Mouse (Mus musculus): ENCODE measurements around the gene Gm32742. TPM values are rescaled to one million over a fixed set of nuclear protein-coding genes. Genes with fewer than 3 reads are reported as not detected.

Gene Gm32742
- 0.01 TPM in 2 replicates for polyA plus RNA-seq (2012; rRNA removed)

DNA sequence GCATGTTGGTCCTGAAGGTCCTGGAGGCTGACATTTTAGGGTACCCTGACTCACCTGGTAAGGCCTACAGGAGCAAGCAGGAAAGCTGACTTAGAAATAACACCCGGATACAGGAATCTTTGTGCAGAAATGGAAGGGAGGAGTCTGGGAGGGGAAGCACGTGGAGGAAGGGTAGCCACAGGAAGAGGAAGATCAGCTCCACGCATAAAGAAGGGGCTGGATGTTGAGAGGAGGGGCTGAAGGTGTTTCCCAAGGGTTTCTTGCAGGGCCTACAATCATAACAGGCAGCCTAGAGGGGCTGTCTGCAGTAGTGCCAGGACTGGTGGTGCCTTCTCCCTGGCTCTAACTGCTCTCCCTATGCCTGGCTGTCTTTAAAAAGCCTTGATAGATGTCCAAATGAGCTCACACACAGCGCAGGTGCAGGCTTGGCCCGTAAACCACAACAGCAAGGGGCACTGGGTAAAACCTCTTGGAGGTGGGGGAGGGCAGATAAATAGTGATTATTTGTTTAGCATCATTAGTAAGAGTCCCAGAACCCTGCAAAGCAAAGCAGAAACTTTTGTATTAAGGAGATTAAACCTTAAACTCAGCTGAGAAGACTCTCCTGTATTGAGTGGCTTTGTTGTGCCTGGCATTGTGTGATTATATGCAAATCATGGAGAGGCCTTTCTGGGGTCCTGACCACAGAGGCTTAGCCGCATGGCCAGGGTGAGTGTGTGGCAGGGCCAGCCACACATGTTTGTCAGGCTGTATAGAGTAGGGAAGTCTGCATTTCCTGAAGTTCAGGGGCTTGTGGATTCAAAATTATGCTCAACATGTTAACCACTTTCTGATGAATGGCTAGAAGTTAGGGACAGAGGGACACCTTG lies at the start of gene Gm32742:
Gene Gm32742 (minus strand): TSS at position 206 of the 869 bp plus-strand sequence.
- Histone ChIP-seq H3K27me3 (ENCODE audit: control insufficient read depth, insufficient read depth, low read length) (no peaks in the 10 kb centered on the region), H3K27ac (ENCODE audit: control insufficient read depth, insufficient read depth, low read depth, low read length) (no peak within 1 kb of the TSS), H3K4me1 (ENCODE audit: control insufficient read depth, insufficient read depth, low read length) (no peaks in the 10 kb centered on the region), H3K36me3 (ENCODE audit: control insufficient read depth, insufficient read depth, low read length) (no peaks in the 10 kb centered on the region), H3K4me3 (ENCODE audit: control insufficient read depth, low read depth, low read length) (no peak within 1 kb of the TSS)
- TF ChIP-seq CTCF (IDR thresholded peaks at IDR 0.05; ENCODE audit: control insufficient read depth, insufficient read depth, insufficient replicate concordance, low read depth, low read length) (no peak), POLR2A (IDR thresholded peaks at IDR 0.05; ENCODE audit: control insufficient read depth, low read depth, low read length) (no peak)

- TF ChIP-seq POLR2A (IDR thresholded peaks at IDR 0.05; ENCODE audit: control insufficient read depth, low read depth, low read length) = no peak
- no peak for TF ChIP-seq CTCF (IDR thresholded peaks at IDR 0.05; ENCODE audit: control insufficient read depth, insufficient read depth, insufficient replicate concordance, low read depth, low read length)
- no peaks in the 10 kb centered on the region for H3K27me3 ChIP-seq (ENCODE audit: control insufficient read depth, insufficient read depth, low read length)
- H3K36me3 ChIP-seq (ENCODE audit: control insufficient read depth, insufficient read depth, low read length) = no peaks in the 10 kb centered on the region
- peak overlapping the region; percentile 52 for H3K4me3 ChIP-seq (ENCODE audit: control insufficient read depth, low read depth, low read length)
- H3K27ac ChIP-seq (ENCODE audit: control insufficient read depth, insufficient read depth, low read depth, low read length) = no peak overlapping the region
- peaks cover 7% of the 10 kb centered on the region for H3K4me1 ChIP-seq (ENCODE audit: control insufficient read depth, insufficient read depth, low read length)
These were observed 48.5 kb upstream of the Gm32742 start for GRCm38 (mm10) chr9:51213729-51214237.

- H3K27ac ChIP-seq (ENCODE audit: control insufficient read depth, insufficient read depth, low read depth, low read length) = peak within 1 kb of the TSS; percentile 34; the same call in 1 of the 2 replicates
- H3K27me3 ChIP-seq (ENCODE audit: control insufficient read depth, insufficient read depth, low read length) = no peaks in the 10 kb centered on the region
- H3K4me1 ChIP-seq (ENCODE audit: control insufficient read depth, insufficient read depth, low read length) = peaks cover 7% of the 10 kb centered on the region
- H3K36me3 ChIP-seq (ENCODE audit: control insufficient read depth, insufficient read depth, low read length) = no peaks in the 10 kb centered on the region
- TF ChIP-seq CTCF (IDR thresholded peaks at IDR 0.05; ENCODE audit: control insufficient read depth, insufficient read depth, insufficient replicate concordance, low read depth, low read length) (no peak), POLR2A (IDR thresholded peaks at IDR 0.05; ENCODE audit: control insufficient read depth, low read depth, low read length) (no peak)
- H3K4me3 ChIP-seq (ENCODE audit: control insufficient read depth, low read depth, low read length) = peak within 1 kb of the TSS; percentile 52
These were observed 47.9 kb upstream of the Gm32742 start, which contains the start of gene Pou2af1 for GRCm38 (mm10) chr9:51213023-51213728. TSS of gene Pou2af1 (plus strand) at chr9:51213708.

DNA sequence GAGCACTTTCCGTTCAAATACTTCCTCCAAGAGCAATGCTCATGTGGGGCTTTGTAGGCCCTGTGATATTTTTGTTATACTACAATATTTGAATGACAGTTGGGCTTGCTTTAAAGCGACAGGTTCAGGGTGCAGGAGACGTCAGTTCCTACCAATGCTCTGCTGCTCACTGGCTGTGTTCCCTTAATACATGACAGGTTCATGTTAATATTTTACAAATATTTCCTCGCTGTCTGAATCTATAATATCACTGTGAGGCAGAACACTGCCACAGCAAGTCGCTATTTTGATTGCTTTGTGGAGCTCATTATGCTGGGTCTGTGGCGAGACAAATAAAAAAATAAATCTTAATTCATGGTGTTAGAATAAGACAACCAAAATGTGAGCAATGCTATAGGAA lies 45.9 kb upstream of the Gm32742 start:
- H3K27me3 ChIP-seq (ENCODE audit: control insufficient read depth, insufficient read depth, low read length) = no peaks in the 10 kb centered on the region
- H3K4me3 ChIP-seq (ENCODE audit: control insufficient read depth, low read depth, low read length) = no peak overlapping the region
- H3K27ac ChIP-seq (ENCODE audit: control insufficient read depth, insufficient read depth, low read depth, low read length) = no peak overlapping the region
- TF ChIP-seq POLR2A (IDR thresholded peaks at IDR 0.05; ENCODE audit: control insufficient read depth, low read depth, low read length) (no peak), CTCF (IDR thresholded peaks at IDR 0.05; ENCODE audit: control insufficient read depth, insufficient read depth, insufficient replicate concordance, low read depth, low read length) (no peak)
- peaks cover 7% of the 10 kb centered on the region for H3K4me1 ChIP-seq (ENCODE audit: control insufficient read depth, insufficient read depth, low read length)
- no peaks in the 10 kb centered on the region for H3K36me3 ChIP-seq (ENCODE audit: control insufficient read depth, insufficient read depth, low read length)

GRCm38 (mm10) chr9:51208974-51209332 lies 43.6 kb upstream of the Gm32742 start:
- no peak overlapping the region for H3K4me3 ChIP-seq (ENCODE audit: control insufficient read depth, low read depth, low read length)
- no peaks in the 10 kb centered on the region for H3K27me3 ChIP-seq (ENCODE audit: control insufficient read depth, insufficient read depth, low read length)
- peaks cover 6% of the 10 kb centered on the region for H3K4me1 ChIP-seq (ENCODE audit: control insufficient read depth, insufficient read depth, low read length)
- no peaks in the 10 kb centered on the region for H3K36me3 ChIP-seq (ENCODE audit: control insufficient read depth, insufficient read depth, low read length)
- TF ChIP-seq POLR2A (IDR thresholded peaks at IDR 0.05; ENCODE audit: control insufficient read depth, low read depth, low read length) = no peak
- no peak for TF ChIP-seq CTCF (IDR thresholded peaks at IDR 0.05; ENCODE audit: control insufficient read depth, insufficient read depth, insufficient replicate concordance, low read depth, low read length)
- no peak overlapping the region for H3K27ac ChIP-seq (ENCODE audit: control insufficient read depth, insufficient read depth, low read depth, low read length)

DNA sequence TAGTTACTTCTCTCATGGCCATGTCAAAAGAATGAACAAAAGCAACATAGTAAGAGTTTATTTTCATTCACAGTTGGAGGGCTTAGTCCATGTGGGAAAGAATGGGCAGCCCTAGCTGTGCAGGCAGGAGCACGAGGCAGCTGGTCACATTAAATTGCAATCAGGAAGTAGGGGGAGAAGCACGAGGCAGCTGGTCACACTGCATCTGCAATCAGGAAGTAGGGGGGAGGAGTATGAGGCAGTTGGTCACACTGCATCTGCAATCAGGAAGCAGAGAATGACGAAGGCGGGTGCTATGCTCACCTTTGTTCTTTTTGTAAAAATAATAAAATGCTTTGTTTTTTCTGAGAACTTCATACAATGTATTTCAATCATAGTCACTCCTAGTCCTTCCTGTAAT lies 29.5 kb upstream of the Gm32742 start:
- Histone ChIP-seq H3K27me3 (ENCODE audit: control insufficient read depth, insufficient read depth, low read length) (no peaks in the 10 kb centered on the region), H3K27ac (ENCODE audit: control insufficient read depth, insufficient read depth, low read depth, low read length) (no peak overlapping the region), H3K4me3 (ENCODE audit: control insufficient read depth, low read depth, low read length) (no peak overlapping the region), H3K4me1 (ENCODE audit: control insufficient read depth, insufficient read depth, low read length) (no peaks in the 10 kb centered on the region), H3K36me3 (ENCODE audit: control insufficient read depth, insufficient read depth, low read length) (no peaks in the 10 kb centered on the region)
- no peak for TF ChIP-seq CTCF (IDR thresholded peaks at IDR 0.05; ENCODE audit: control insufficient read depth, insufficient read depth, insufficient replicate concordance, low read depth, low read length)
- TF ChIP-seq POLR2A (IDR thresholded peaks at IDR 0.05; ENCODE audit: control insufficient read depth, low read depth, low read length) = no peak

- H3K27ac ChIP-seq (ENCODE audit: control insufficient read depth, insufficient read depth, low read depth, low read length) = no peak overlapping the region
- no peaks in the 10 kb centered on the region for H3K4me1 ChIP-seq (ENCODE audit: control insufficient read depth, insufficient read depth, low read length)
- H3K4me3 ChIP-seq (ENCODE audit: control insufficient read depth, low read depth, low read length) = no peak overlapping the region
- H3K27me3 ChIP-seq (ENCODE audit: control insufficient read depth, insufficient read depth, low read length) = no peaks in the 10 kb centered on the region
- TF ChIP-seq POLR2A (IDR thresholded peaks at IDR 0.05; ENCODE audit: control insufficient read depth, low read depth, low read length) (no peak), CTCF (IDR thresholded peaks at IDR 0.05; ENCODE audit: control insufficient read depth, insufficient read depth, insufficient replicate concordance, low read depth, low read length) (no peak)
- no peaks in the 10 kb centered on the region for H3K36me3 ChIP-seq (ENCODE audit: control insufficient read depth, insufficient read depth, low read length)
These were observed 25.3 kb upstream of the Gm32742 start for GRCm38 (mm10) chr9:51190655-51191054.
